Mouse (Mus musculus) lung, postnatal 14 days (tissue): Measurements from ENCODE around the gene Lad1.

Experiments
- DNase-seq: peaks from one replicate; pipeline ENCODE4 v3.0.0; 2021

Gene Lad1

DNA sequence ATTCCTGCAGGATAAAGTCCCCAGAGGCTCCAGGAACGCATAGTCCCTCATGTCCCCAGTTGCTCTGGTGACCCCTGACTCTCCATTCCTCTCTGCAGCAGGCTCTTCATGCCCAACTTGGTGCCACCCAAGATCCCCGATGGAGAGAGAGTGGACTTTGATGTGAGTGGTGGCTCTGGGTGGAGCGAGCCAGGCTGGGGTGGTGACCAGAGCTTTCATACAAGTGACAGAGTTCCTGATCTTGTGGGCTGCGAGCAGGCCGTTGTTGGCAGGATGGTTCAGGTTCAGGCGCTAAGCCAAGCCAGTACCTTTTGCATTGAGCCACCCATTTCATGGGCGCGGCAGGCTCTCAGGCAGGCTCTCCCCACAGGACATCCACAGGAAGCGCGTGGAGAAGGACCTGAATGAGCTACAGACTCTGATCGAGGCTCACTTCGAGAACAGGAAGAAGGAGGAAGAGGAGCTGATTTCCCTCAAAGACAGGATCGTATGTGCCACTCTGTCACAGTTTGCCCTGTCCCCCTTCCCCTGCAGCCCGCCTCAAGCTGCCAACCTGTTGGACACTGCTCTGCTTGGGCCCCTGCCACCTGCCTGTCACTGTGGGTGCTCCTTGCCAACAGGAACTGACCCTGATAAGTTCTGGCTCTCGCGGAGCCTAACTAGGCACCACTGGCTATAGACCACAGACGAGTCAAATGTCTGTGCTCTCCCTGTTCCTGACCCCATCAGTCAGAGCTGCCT is 29.4 kb downstream of the Lad1 start:
- DNase-seq: no peak

DNA sequence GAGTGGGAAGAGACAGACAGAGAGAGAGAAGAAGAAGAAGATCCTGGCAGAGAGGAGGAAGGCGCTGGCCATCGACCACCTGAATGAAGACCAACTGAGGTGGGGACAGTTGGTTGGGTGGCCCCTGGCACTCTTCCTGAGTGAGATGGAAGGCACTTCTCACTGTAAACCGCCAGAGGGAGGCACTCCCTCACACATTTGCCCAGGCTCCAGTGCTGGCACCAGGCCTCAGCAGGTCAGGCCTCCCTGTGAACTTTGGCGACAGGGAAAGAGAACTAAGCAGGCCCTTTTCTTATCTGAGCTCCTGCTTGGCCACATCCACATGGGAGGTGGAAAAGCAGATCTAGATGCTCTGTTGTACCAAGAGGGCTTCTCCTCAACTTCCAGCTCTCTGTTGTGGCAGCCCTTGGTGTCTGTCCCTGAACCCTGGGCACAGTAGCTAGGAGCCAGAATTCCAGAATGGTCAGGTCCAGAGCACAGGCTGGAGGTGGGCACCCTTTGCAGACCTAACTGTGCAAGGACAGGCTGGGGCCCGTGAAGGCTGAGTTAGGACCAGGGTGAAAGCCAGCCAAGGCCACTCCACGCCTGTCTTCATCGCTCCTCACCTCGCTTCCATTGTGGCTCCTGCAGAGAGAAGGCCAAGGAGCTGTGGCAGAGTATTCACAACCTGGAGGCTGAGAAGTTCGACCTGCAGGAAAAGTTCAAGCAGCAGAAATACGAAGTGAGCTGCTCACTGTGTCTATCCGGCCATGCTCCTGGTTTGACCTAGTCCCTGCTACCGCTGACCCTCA is 32.5 kb downstream of the Lad1 start:
- peak; percentile 40 for DNase-seq

DNA sequence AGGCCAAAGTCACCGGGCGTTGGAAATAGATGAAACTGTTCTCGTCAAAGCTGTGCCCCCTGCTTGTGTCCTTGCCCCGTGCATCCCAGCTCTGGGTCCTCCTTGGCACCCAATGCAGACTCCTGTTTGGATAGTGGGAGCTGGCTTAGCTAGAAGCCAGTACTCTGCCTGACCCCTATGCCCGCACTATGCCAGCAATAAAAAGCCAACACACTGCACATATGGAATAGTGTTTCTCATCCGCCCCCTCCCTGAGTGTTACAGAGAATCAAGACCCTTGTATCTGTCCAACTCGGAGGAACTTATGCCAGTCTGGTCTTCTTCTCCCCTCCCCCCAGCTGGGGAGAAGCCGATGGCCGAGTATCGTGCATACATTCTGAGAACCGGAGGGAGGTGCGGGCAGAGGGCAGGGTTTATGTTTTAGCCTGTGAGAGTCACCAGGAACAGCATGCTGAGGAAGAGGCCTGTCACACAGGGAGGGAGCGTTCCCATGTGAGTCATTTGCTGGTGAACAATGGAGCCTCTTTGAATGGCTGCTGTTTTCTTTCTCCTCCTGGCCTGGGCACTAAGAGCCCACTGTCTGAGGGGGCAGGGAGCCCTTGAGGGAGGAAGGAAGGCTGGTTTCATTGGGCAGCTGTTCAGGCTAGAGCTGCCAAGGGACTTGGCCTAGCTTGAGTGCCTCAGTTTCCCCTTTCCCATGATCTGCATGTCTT is 33.8 kb downstream of the Lad1 start:
- no peak for DNase-seq

DNA sequence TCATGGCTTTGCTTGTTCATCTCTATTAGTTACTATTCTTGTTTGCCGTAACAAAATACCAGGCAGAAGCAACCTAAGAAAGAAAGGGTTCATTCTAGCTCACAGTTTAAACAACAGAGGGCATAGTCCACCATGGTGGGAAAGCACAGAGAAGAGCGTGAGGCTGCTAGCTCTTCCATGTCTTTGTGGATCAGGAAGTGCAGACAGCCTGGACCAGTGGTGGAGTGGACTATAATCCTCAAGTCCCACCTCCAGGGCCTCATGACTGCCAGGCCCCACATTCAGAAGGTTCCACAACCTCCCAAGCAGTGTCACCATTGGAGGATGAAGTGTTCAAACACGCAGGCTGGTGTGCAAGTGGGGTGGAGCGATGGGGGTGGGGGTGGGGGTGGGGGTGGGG is 34.8 kb downstream of the Lad1 start:
- DNase-seq: no peak

DNA sequence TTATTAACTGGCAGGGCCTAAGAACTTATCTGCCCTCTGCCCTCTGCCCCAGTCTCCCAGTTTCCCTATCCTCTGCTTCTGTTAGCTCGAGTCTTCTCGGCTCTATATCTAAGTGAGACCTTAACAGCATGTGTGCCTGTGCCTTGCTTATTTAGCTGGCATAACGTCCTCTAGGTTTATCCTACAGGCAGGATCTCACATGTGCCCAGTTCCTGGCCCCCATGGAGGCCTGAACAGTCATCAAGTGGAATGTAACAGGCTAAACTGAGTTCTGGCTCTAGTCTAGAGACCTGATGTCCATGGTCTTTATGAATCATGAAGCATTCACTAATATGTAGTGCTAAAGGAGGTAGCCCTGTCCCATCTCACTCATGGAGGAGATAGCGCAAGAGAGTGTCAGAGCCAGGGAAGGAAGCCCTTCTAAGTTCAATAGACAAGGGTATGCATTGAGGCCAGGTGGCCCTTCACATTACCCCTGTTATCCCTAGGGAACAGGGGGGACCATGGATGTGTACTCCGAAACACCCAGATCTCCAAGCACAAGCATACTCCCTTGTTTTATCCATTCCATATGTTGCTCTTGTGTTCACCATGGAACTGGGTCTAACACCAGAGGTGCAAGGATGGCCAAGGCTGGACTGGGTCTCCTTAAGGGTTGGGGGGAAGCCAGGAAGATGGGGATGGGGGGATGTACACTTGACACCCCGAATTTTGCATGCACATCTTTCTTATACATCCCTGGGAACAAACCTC is 36.4 kb downstream of the Lad1 start:
- no peak for DNase-seq

DNA sequence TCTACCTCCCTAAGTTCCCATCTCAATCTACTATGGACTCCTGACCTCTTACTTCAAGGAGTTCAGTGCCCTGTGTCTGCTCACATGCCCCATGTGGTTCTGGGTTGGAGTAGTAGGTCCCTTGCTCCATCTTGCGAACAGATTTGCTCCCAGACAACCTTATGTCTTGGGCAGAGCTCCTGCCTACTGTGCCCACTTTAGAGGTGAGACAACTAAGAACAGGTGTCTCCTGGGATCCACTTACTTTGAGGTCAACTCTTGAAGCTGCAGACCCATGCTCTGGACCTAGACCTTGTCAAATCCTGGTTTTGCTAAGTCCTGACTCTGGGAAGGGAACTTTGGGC is 36.9 kb downstream of the Lad1 start:
- no peak for DNase-seq

DNA sequence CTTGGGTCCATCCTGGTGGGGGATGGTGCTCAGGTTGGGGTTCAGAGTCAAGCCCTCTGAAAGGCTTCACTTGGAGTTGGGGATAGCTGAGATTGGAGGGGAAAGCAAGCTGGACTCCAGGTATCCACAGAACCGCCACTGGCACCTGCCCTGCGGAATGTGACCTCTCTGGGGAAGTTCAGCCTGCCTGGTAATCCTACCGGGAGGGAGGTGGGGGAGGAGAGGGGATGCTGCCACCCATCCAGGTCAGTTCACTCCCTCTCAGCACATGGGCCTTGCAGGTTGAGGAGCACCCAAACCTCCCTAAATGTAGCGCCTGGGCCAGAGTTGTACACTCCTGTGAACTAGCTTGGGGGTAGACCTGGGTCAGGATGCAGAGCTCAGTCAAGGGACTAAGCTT is 37.7 kb downstream of the Lad1 start:
- DNase-seq: no peak

DNA sequence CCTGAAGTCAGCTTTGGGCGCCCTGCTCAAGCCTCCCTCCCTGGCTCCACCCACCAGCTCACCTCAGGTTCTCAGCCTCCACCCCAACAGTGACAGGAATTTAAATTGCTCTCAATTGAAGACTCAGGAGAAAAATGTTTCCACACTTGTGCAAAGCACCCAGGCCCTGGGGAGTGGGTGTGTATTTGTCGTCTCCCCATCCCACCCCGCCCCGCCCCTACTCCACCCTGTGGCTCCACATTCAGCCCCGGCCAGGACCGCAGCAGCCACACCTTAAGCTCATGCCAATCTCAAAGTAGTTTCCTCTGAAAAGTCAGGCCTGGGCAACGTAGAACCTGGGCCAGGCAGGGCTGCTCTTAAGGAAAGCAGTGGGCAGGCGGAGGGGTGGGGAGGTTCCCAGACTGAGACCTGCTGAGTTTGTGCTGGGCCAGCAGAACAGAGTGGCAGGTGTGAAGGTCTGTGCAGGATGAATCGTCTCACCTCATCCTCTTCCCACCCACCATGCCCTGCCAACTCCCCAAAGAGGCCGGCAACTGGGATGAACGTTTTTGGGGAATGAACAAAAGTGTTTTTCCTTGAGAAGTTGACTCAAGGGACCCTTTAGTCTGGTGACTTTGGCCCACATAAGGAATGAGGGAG is 38.9 kb downstream of the Lad1 start:
- DNase-seq: no peak

DNA sequence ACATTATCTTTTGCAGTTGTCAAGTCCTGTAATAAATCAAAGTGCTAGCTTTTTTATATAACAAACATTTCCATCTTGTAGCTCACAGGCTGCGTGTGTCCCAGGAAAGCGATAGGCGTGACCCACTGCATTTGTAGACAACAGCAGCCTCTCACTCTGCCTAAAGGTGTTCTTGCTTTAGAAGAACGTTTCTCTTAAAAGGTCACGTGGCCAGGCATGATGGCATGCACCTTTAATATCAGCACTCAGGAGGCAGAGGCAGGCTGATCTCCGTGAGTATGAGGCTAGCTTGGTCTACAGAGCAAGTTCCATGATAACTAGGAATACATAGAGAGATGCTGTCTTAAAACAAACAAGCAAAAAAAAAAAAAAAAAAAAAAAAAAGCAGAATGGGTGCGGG is 40.1 kb downstream of the Lad1 start:
- DNase-seq: no peak

DNA sequence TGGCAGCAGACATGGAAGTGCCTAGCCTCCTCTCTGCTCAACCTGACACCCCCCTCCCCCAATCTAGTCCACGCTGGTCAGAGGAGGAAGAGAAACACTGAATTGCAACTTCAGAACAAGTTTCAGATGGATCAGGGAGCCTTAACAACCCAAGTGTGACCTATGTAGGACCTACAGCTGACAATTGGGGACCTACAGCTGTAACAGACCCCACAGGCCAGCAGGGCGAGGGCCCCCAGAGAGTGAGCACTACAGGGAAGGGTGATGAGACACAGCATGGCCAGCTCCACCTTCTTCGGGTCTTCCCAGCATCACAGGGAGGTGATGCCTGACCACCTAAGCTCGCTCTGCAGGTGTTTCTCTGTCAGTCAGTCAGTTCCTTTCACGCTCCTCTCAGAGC is 42.7 kb downstream of the Lad1 start:
- no peak for DNase-seq

DNA sequence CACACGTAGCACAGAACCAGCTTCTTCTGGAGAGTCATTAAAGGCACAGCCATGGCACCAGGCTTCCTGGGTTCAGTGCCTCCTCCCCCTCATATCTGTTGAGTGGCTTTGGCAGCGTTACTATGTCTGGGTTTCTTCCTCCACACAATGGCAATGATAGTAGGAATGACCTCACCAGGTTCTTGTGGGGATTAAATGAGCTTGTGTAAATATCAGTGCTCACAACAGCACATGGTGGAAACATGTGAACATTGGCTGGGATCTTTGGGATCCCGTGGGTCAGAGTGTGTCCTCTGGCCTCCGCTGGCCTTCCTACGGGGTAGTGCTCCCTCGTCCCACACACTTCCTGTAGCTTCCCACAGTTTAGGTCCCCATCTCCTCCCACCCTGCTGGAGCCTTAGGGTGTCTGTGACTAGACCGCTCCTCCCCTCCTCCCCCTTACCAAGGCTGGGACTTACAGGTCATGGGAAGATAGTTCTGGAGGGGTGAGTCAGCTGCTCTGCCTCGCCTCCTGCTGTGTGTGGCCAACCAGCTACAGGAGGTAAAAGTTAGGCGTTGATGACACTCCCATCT is 43.7 kb downstream of the Lad1 start:
- DNase-seq: no peak

DNA sequence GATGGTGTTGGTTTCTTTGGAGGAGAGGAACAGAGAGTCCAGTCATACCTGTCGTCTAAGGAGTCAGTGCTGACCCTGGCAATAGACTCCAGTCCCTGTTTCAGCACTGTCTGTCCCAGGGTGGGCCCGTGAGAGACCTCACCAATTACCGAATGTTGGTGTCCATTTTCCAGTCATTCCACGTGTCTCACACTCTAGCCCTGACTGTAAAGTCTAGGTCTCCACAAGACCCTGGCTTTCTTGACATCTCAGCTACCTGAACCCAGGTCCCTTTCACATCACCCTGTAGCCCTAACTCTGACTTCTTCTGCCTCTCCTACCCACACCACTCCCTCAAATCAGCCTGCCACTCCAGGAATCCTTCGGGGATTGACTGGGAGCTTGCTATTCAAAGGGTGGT is 44.2 kb downstream of the Lad1 start:
- DNase-seq: no peak

DNA sequence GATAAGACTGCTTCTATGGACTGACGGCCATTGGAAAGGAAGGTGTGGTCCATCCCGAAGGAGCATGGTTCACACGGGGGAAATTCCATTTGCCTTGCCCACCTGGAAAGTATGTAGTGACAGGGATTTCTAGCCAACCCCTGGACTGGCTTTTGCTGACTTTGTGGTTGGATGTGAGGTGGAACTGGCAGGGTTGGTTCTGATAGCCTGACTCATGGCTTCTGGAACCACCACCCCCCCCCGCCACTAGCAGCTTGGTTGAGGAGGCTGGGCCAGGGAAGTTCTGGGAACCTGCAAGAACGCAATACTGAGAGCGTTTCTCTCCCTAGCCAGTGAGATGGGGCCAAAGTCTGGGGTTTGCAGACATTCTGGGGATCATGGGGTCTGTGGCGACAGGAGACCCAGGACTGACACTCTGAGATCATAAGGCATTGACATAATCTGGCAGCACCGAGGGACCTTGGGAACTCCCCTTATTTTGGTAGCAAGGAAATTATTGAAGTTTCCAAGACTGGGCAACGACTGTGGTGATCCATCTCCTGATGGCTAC is 45.5 kb downstream of the Lad1 start:
- no peak for DNase-seq

DNA sequence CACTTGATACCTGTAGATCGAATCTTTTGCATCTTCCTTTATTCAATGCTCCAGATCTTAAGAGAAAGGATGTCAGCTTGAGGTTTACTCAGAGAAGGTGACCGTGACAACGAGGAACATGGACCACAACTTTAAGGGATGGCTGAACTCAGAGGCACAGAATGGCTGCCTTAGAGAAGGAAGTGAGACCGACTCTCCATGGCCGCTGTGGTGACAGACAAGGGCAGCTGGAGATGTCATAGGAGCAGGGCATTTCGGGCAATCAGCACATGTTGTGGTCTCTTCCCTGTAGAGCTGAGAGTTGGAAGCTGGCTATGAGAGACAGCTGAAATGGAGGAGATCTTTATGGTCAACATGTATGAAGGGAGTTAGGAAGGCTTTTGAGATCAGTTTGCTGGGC is 46.4 kb downstream of the Lad1 start:
- DNase-seq: no peak

DNA sequence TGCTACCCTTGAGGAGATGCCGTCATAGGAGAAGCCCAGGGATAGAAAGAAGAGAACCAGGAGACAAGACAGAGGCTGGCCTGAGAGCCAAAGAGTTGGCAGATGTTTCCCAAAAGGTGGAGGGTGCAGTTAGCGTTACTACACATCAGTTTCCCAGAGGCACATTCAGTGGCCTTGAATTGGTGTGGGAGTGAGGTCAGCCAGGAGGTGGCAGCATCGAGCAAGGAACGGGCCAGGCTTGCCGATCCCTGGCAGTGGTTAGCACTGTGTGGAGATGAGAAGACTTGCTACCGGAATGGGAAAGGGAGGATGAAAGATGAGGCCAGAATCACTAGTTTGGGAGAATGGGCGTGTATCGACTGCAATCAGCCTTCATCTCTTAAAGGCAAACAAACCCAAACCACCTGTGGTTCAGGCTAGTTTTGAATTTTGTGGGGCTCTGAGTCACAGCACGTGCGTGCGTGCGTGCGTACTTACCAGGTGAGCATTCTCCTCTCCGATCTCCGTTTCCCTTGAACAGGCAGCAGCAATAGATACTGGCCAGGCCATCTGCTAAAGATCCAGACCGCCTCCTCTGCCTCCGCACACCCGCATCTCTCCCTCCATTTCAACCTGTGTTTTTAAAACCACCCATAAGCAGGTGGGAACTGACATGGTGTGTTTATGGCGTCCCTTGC is 47.3 kb downstream of the Lad1 start:
- peak; percentile 87 for DNase-seq

DNA sequence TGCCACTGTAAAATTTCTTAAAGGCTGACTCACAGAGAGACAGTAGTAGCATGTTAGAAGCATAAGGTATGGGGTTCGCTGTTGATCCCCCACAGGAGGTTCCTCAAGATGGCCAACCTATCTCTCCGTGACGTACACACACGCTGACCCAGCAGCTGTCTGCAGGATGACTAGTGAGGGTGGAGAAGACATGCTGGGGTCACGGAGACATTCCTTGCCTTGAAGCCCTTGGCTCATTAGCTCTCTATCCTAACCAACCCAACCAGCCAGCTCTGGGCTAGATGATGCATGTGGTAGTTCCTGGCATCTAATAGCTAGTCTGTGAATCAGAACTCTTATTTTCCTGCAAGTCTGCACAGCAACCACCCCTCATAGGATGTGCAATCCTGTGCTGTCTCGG is 50.2 kb downstream of the Lad1 start:
- DNase-seq: no peak

DNA sequence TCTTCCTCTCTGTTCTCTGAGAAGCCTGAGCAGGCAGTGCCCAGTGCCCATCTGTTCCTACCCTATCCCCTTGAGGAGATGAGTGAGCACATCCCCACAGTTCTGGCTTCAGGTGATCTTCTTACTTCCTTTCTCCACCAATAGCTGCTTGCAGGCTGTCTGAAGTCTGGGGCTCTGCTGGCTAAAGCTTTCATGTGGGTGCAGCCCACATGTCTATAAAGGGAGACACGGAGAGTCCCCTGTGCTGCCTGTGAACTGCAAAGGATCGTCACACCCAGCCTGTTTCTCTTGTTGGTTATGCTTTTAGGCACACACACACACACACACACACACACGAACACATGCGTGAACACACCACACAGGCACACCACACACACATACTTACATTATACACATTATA is 54.6 kb downstream of the Lad1 start:
- no peak for DNase-seq

DNA sequence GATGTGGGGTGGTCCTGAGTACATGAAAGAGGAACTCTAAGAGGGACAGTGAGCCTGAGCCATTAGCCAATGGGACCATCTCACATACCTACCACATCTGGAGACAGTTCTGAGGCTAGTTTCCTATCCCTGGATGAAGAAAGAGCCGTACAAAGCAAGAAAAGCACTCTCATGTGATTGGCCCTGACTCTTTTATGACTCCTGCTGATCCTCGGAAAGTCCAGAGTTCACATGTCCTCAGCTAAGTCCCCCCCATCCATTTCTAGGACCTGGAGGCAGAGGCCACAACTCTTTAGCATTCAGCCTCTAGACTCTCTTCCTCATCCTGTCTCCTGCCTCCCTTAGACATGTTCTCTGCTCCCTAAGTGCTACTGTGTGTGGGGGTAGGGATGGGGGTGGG is 58.9 kb downstream of the Lad1 start:
- DNase-seq: no peak

DNA sequence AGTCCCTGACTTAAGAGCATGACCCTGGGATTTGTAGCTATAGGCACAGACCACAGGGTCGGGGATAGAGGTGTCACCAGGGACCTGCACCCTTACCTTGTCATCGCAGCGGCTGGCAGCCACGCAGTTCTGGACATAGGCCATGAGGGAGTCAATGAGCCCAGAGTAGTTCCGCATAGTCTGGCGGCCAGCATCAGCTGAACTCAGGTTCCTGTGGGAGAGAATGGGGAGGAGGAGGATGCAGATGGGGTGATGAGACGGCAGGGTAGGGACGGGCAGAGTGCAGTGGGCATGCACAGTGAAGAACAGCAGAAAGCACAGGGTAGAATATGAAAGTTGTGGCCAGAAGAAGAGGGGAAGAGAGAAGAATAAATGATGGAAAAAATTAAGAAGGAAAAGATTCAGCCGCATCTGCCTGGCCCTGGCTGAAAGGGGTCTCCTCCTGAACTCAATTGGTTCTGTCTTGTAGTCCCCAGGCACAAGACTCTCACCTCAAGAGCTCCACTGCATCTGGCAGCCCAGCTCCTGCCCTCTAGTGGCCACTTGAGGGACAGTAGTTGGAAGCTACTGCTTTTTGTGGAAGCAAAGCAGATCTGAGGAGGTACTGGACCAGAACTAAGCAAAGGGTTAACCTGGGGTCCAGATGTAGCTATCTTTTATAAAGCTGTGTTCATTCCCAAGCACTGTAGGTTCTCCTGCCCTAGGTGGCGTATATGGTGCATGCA is 64.1 kb downstream of the Lad1 start:
- DNase-seq: peak; percentile 70
